Mouse (Mus musculus): ENCODE results near the gene Ankrd52. TPM values are rescaled to one million over a fixed set of nuclear protein-coding genes. Genes with fewer than 3 reads are reported as not detected.

Ankrd52 gene
- total and polyA plus RNA-seq, 3 experiments: 4.3 to 51.0 (median 15.3) TPM

DNA sequence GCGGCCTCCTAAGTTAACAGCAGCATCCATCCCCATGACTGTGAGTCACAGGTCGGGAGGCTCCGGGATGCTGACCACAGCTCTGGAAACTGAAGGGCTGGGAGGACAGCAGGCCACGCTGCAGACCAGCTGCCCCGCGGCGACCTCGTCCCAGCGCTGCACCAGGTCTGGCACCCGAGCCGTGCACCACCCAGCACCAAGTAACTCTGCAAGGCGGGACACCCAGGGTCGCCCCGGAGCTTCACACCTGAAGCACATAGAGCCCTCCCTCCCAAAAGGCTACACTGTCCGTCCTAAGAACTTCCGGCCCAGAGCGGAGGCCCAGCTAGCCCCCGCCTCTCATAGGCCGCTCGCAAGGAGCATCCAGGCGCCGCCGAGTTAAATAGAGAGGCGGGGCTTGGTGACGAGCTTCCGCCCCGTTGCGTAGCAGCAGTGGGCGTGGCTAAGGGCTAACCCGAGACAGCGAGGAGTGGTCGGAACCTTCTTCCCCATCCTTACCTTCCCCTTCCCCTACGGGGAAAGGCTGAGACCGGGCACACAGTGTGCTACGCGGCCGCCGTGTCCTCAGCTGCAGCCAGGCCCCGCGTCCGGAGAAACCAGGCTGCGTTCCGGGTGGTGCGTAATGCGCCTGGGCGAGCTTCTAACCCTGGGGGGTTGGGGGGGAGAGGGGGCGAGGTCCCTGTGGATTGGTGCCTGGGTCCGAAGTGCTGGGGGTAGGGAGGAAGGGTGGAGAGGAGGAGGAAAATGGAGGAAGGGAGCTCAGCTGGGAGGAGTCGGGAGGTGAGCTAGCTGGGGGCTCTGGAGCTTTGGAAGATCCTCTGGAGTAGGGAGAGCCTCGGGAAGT lies 34.5 kb downstream of the Ankrd52 start, which contains the start of the genes Nabp2 and Rnf41:
Gene Nabp2 (minus strand): TSS at position 282 of the 844 bp plus-strand sequence.
Gene Rnf41 (plus strand): TSS at position 447 of the 844 bp plus-strand sequence.
- TF ChIP-seq EP300 (IDR thresholded peaks at IDR 0.05; ENCODE audit: low read length) (no peak), ZKSCAN1 (IDR thresholded peaks at IDR 0.05; ENCODE audit: borderline replicate concordance, low read depth, low read length) (no peak), HCFC1 (IDR thresholded peaks at IDR 0.05; ENCODE audit: low read depth, low read length) (peak; percentile 82), MYC (IDR thresholded peaks at IDR 0.05; ENCODE audit: low read depth, low read length) (0 out of 2 replicates have a peak, but pooled peaks have one; percentile 57), CHD2 (IDR thresholded peaks at IDR 0.05; ENCODE audit: low read length) (no peak; the same call in none of the 2 replicates), JUN (IDR thresholded peaks at IDR 0.05; ENCODE audit: insufficient read depth, low read depth, low read length) (no peak), TCF12 (IDR thresholded peaks at IDR 0.05; ENCODE audit: low read depth, low read length) (peak; percentile 91), NRF1 (IDR thresholded peaks at IDR 0.05; ENCODE audit: low read depth, low read length) (peak; percentile 25; the same call in 1 of the 2 replicates), MEF2A (IDR thresholded peaks at IDR 0.05; ENCODE audit: borderline replicate concordance, low read depth, low read length) (peak; percentile 57; the same call in 1 of the 2 replicates), ELF1 (IDR thresholded peaks at IDR 0.05; ENCODE audit: low read depth, low read length) (peak; percentile 87), SMC3 (IDR thresholded peaks at IDR 0.05; ENCODE audit: low read depth, low read length) (no peak), CTCF (conservative IDR thresholded peaks at IDR 0.05 in 1 of 2, IDR thresholded peaks at IDR 0.05 in 1 of 2; ENCODE audit: low read depth in 2 of 2, low read length in 2 of 2) (no peak), MXI1 (IDR thresholded peaks at IDR 0.05; ENCODE audit: low read depth, low read length) (peak; percentile 77), IRF4 (IDR thresholded peaks at IDR 0.05; ENCODE audit: low read depth, low read length) (peak; percentile 37; the same call in 1 of the 2 replicates), USF2 (conservative IDR thresholded peaks at IDR 0.05; ENCODE audit: low read depth, low read length) (no peak), ETS1 (conservative IDR thresholded peaks at IDR 0.05; ENCODE audit: low read depth, low read length) (no peak; the same call in 1 of the 2 replicates), MAX (IDR thresholded peaks at IDR 0.05; ENCODE audit: low read length) (peak; percentile 85), TBP (conservative IDR thresholded peaks at IDR 0.05; ENCODE audit: low read depth, low read length) (peak; percentile 79; the same call in 1 of the 2 replicates), POLR2AphosphoS2 (IDR thresholded peaks at IDR 0.05; ENCODE audit: low read depth, low read length) (0 out of 2 replicates have a peak, but pooled peaks have one; percentile 33), JUND (conservative IDR thresholded peaks at IDR 0.05; ENCODE audit: low read depth, low read length) (no peak), ZC3H11A (IDR thresholded peaks at IDR 0.05; ENCODE audit: low read depth, low read length) (no peak), E2F4 (IDR thresholded peaks at IDR 0.05; ENCODE audit: insufficient replicate concordance, low read depth, low read length) (no peak), UBTF (IDR thresholded peaks at IDR 0.05; ENCODE audit: low read depth, low read length) (no peak), KAT2A (IDR thresholded peaks at IDR 0.05; ENCODE audit: insufficient replicate concordance, low read length) (peak; percentile 65; the same call in 1 of the 2 replicates), SIN3A (IDR thresholded peaks at IDR 0.05; ENCODE audit: low read length) (peak; percentile 56), CHD1 (IDR thresholded peaks at IDR 0.05; ENCODE audit: low read depth, low read length) (no peak; the same call in 1 of the 2 replicates), POLR2A (IDR thresholded peaks at IDR 0.05; ENCODE audit: low read depth, low read length) (peak; percentile 83), MAZ (IDR thresholded peaks at IDR 0.05; ENCODE audit: low read depth, low read length) (peak; percentile 84), BHLHE40 (IDR thresholded peaks at IDR 0.05; ENCODE audit: low read depth, low read length) (no peak), PAX5 (IDR thresholded peaks at IDR 0.05; ENCODE audit: low read length) (no peak), NELFE (IDR thresholded peaks at IDR 0.05; ENCODE audit: low read depth, low read length) (peak; percentile 88), GABPA (IDR thresholded peaks at IDR 0.05; ENCODE audit: insufficient replicate concordance, low read depth, low read length) (no peak), USF1 (IDR thresholded peaks at IDR 0.05; ENCODE audit: low read depth, low read length) (no peak), MAFK (IDR thresholded peaks at IDR 0.05; ENCODE audit: insufficient replicate concordance, low read length) (no peak), RAD21 (IDR thresholded peaks at IDR 0.05; ENCODE audit: low read depth, low read length) (no peak), ZMIZ1 (IDR thresholded peaks at IDR 0.05; ENCODE audit: low read depth, low read length) (peak; percentile 66), ZNF384 (IDR thresholded peaks at IDR 0.05; ENCODE audit: low read depth, low read length) (0 out of 2 replicates have a peak, but pooled peaks have one; percentile 25), RCOR1 (conservative IDR thresholded peaks at IDR 0.05; ENCODE audit: low read depth, low read length) (no peak)
- H3K79me2 ChIP-seq (replicated peaks; ENCODE audit: control insufficient read depth, extremely low read depth, insufficient read depth, poor library complexity, severe bottlenecking): peaks cover 20% of the 10 kb centered on the region
- no peaks in the 10 kb centered on the region for H3K9me3 ChIP-seq (replicated peaks; ENCODE audit: low read length)
- peak within 1 kb of the TSS; percentile 87 for H3K4me2 ChIP-seq (ENCODE audit: insufficient read depth, low read depth, poor library complexity, severe bottlenecking)
- dilution Hi-C loops (cut with MboI; ENCODE audit: extremely low pct_ligation_motif_present, extremely low pct_unique_long_range_greater_than_20kb, low sequenced_read_pairs) (no loop called here), in situ Hi-C loops (cut with MboI; ENCODE audit: low pct_ligation_motif_present, low pct_unique_long_range_greater_than_20kb, low sequenced_read_pairs) (no loop called here)
- peak within 1 kb of the TSS; percentile 43 for H3K27ac ChIP-seq (ENCODE audit: insufficient read depth, low read depth)
- H3K36me3 ChIP-seq (replicated peaks in 1 of 2; ENCODE audit: control insufficient read depth in 1 of 2, insufficient read depth in 1 of 2, low read length in 1 of 2): peaks cover 12 to 44% of the 10 kb centered on the region in 2 experiments
- H3K4me3 ChIP-seq (replicated peaks in 1 of 3; ENCODE audit: low read depth in 2 of 3, low read length in 2 of 3, poor library complexity in 1 of 3): peak within 1 kb of the TSS; percentile 77 to 92 (median 92)
- H3K9ac ChIP-seq (ENCODE audit: insufficient read depth, low read depth): peak within 1 kb of the TSS; percentile 87
- peak; percentile 98 for DNase-seq (ENCODE audit: extremely low read depth)
- peaks cover 8 to 29% of the 10 kb centered on the region in 2 experiments; a peak in 3 of 4 replicates for H3K4me1 ChIP-seq (ENCODE audit: control insufficient read depth in 1 of 2, insufficient read depth in 2 of 2)
- no peaks in the 10 kb centered on the region for H3K27me3 ChIP-seq (replicated peaks)
